Mouse (Mus musculus): ENCODE data around the gene Rhbdd3. TPM values are rescaled to one million over a fixed set of nuclear protein-coding genes. Genes with fewer than 3 reads are reported as not detected.

The Rhbdd3 gene
- polyA plus RNA-seq, 1 experiment, result 18.3 TPM

GRCm38 (mm10) chr11:5101641-5102040 lies 2.9 kb downstream of the Rhbdd3 start:
- Histone ChIP-seq H3K27ac (ENCODE audit: insufficient read depth, low read length) (peak overlapping the region; percentile 13; the same call in 1 of the 2 replicates), H3K36me3 (ENCODE audit: control insufficient read depth, insufficient read depth, low read length, poor library complexity, severe bottlenecking) (peaks cover 4% of the 10 kb centered on the region), H3K4me3 (ENCODE audit: low read depth, low read length) (no peak overlapping the region), H3K27me3 (ENCODE audit: control insufficient read depth, insufficient read depth, low read length, poor library complexity, severe bottlenecking) (no peaks in the 10 kb centered on the region), H3K4me1 (ENCODE audit: control insufficient read depth, insufficient read depth, low read length) (peaks cover 3% of the 10 kb centered on the region), H3K9me3 (replicated peaks; ENCODE audit: control insufficient read depth, insufficient read depth, low read length, poor library complexity, severe bottlenecking) (no peaks in the 10 kb centered on the region), H3K9ac (ENCODE audit: low read depth, poor library complexity, severe bottlenecking) (no peak overlapping the region)
- TF ChIP-seq EP300 (IDR thresholded peaks at IDR 0.05; ENCODE audit: insufficient read depth, low read depth, low read length), result no peak
- no peak for TF ChIP-seq POLR2A (IDR thresholded peaks at IDR 0.05; ENCODE audit: insufficient read depth, low read length)
- TF ChIP-seq CTCF (IDR thresholded peaks at IDR 0.05; ENCODE audit: low read depth, low read length), result no peak

GRCm38 (mm10) chr11:5102384-5102783 lies 3.7 kb downstream of the Rhbdd3 start:
- Histone ChIP-seq H3K27me3 (ENCODE audit: control insufficient read depth, insufficient read depth, low read length, poor library complexity, severe bottlenecking) (no peaks in the 10 kb centered on the region), H3K4me3 (ENCODE audit: low read depth, low read length) (no peak overlapping the region), H3K27ac (ENCODE audit: insufficient read depth, low read length) (no peak overlapping the region), H3K4me1 (ENCODE audit: control insufficient read depth, insufficient read depth, low read length) (peaks cover 3% of the 10 kb centered on the region), H3K9me3 (replicated peaks; ENCODE audit: control insufficient read depth, insufficient read depth, low read length, poor library complexity, severe bottlenecking) (no peaks in the 10 kb centered on the region), H3K36me3 (ENCODE audit: control insufficient read depth, insufficient read depth, low read length, poor library complexity, severe bottlenecking) (peaks cover 4% of the 10 kb centered on the region), H3K9ac (ENCODE audit: low read depth, poor library complexity, severe bottlenecking) (no peak overlapping the region)
- TF ChIP-seq EP300 (IDR thresholded peaks at IDR 0.05; ENCODE audit: insufficient read depth, low read depth, low read length) (no peak), POLR2A (IDR thresholded peaks at IDR 0.05; ENCODE audit: insufficient read depth, low read length) (no peak)

- H3K9ac ChIP-seq (ENCODE audit: low read depth, poor library complexity, severe bottlenecking), result no peak overlapping the region
- H3K27ac ChIP-seq (ENCODE audit: insufficient read depth, low read length), result no peak overlapping the region
- H3K4me1 ChIP-seq (ENCODE audit: control insufficient read depth, insufficient read depth, low read length), result peaks cover 3% of the 10 kb centered on the region
- no peak overlapping the region for H3K4me3 ChIP-seq (ENCODE audit: low read depth, low read length)
- no peaks in the 10 kb centered on the region for H3K9me3 ChIP-seq (replicated peaks; ENCODE audit: control insufficient read depth, insufficient read depth, low read length, poor library complexity, severe bottlenecking)
- peaks cover 4% of the 10 kb centered on the region for H3K36me3 ChIP-seq (ENCODE audit: control insufficient read depth, insufficient read depth, low read length, poor library complexity, severe bottlenecking)
- TF ChIP-seq POLR2A (IDR thresholded peaks at IDR 0.05; ENCODE audit: insufficient read depth, low read length) (no peak), CTCF (IDR thresholded peaks at IDR 0.05; ENCODE audit: low read depth, low read length) (no peak), EP300 (IDR thresholded peaks at IDR 0.05; ENCODE audit: insufficient read depth, low read depth, low read length) (no peak)
- H3K27me3 ChIP-seq (ENCODE audit: control insufficient read depth, insufficient read depth, low read length, poor library complexity, severe bottlenecking), result no peaks in the 10 kb centered on the region
Observed at GRCm38 (mm10) chr11:5103986-5104509, 5.3 kb downstream of the Rhbdd3 start.

GRCm38 (mm10) chr11:5109441-5109840 lies 10.7 kb downstream of the Rhbdd3 start:
- no peaks in the 10 kb centered on the region; the same call in none of the 2 replicates for H3K36me3 ChIP-seq (ENCODE audit: control insufficient read depth, insufficient read depth, low read length, poor library complexity, severe bottlenecking)
- no peaks in the 10 kb centered on the region for H3K9me3 ChIP-seq (replicated peaks; ENCODE audit: control insufficient read depth, insufficient read depth, low read length, poor library complexity, severe bottlenecking)

GRCm38 (mm10) chr11:5113645-5114044 lies 14.9 kb downstream of the Rhbdd3 start:
- TF ChIP-seq CTCF (IDR thresholded peaks at IDR 0.05; ENCODE audit: low read depth, low read length), result no peak
- no peak for TF ChIP-seq EP300 (IDR thresholded peaks at IDR 0.05; ENCODE audit: insufficient read depth, low read depth, low read length)
- TF ChIP-seq POLR2A (IDR thresholded peaks at IDR 0.05; ENCODE audit: insufficient read depth, low read length), result no peak
- no peak overlapping the region for H3K27ac ChIP-seq (ENCODE audit: insufficient read depth, low read length)
- no peaks in the 10 kb centered on the region for H3K36me3 ChIP-seq (ENCODE audit: control insufficient read depth, insufficient read depth, low read length, poor library complexity, severe bottlenecking)
- no peak overlapping the region for H3K9ac ChIP-seq (ENCODE audit: low read depth, poor library complexity, severe bottlenecking)
- H3K4me1 ChIP-seq (ENCODE audit: control insufficient read depth, insufficient read depth, low read length), result no peaks in the 10 kb centered on the region
- no peak overlapping the region for H3K4me3 ChIP-seq (ENCODE audit: low read depth, low read length)
- H3K27me3 ChIP-seq (ENCODE audit: control insufficient read depth, insufficient read depth, low read length, poor library complexity, severe bottlenecking), result no peaks in the 10 kb centered on the region
- H3K9me3 ChIP-seq (replicated peaks; ENCODE audit: control insufficient read depth, insufficient read depth, low read length, poor library complexity, severe bottlenecking), result no peaks in the 10 kb centered on the region

More at GRCm38 (mm10) chr11:5109441-5109840, 10.7 kb downstream of the Rhbdd3 start:
- H3K4me1 ChIP-seq (ENCODE audit: control insufficient read depth, insufficient read depth, low read length), result no peaks in the 10 kb centered on the region
- no peaks in the 10 kb centered on the region for H3K27me3 ChIP-seq (ENCODE audit: control insufficient read depth, insufficient read depth, low read length, poor library complexity, severe bottlenecking)
- no peak overlapping the region for H3K9ac ChIP-seq (ENCODE audit: low read depth, poor library complexity, severe bottlenecking)
- H3K4me3 ChIP-seq (ENCODE audit: low read depth, low read length), result no peak overlapping the region
- H3K27ac ChIP-seq (ENCODE audit: insufficient read depth, low read length), result no peak overlapping the region
- TF ChIP-seq CTCF (IDR thresholded peaks at IDR 0.05; ENCODE audit: low read depth, low read length) (no peak), EP300 (IDR thresholded peaks at IDR 0.05; ENCODE audit: insufficient read depth, low read depth, low read length) (no peak), POLR2A (IDR thresholded peaks at IDR 0.05; ENCODE audit: insufficient read depth, low read length) (no peak)

- H3K4me3 ChIP-seq (ENCODE audit: low read depth, low read length), result no peak overlapping the region
- H3K9me3 ChIP-seq (replicated peaks; ENCODE audit: control insufficient read depth, insufficient read depth, low read length, poor library complexity, severe bottlenecking), result no peaks in the 10 kb centered on the region
- H3K4me1 ChIP-seq (ENCODE audit: control insufficient read depth, insufficient read depth, low read length), result no peaks in the 10 kb centered on the region
- H3K27me3 ChIP-seq (ENCODE audit: control insufficient read depth, insufficient read depth, low read length, poor library complexity, severe bottlenecking), result no peaks in the 10 kb centered on the region
- H3K9ac ChIP-seq (ENCODE audit: low read depth, poor library complexity, severe bottlenecking), result no peak overlapping the region
- TF ChIP-seq EP300 (IDR thresholded peaks at IDR 0.05; ENCODE audit: insufficient read depth, low read depth, low read length), result peak; percentile 66
- peak; percentile 100 for TF ChIP-seq CTCF (IDR thresholded peaks at IDR 0.05; ENCODE audit: low read depth, low read length)
- no peak for TF ChIP-seq POLR2A (IDR thresholded peaks at IDR 0.05; ENCODE audit: insufficient read depth, low read length)
- H3K27ac ChIP-seq (ENCODE audit: insufficient read depth, low read length), result no peak overlapping the region
- H3K36me3 ChIP-seq (ENCODE audit: control insufficient read depth, insufficient read depth, low read length, poor library complexity, severe bottlenecking), result no peaks in the 10 kb centered on the region
Observed at GRCm38 (mm10) chr11:5114931-5115581, 16.3 kb downstream of the Rhbdd3 start.

All from ES-Bruce4 (cell line).